Mouse (Mus musculus) C2C12 (cell line): ENCODE data around the gene Hdgfl2. TPM values are rescaled to one million over a fixed set of nuclear protein-coding genes. Genes with fewer than 3 reads are reported as not detected.
A peak's percentile ranks its signal among the peaks of the same experiment; 100 is the strongest.
"Not testable (repeated sequence)": the region's sequence is repeated elsewhere in the genome, so short reads cannot be mapped to it uniquely, and the experiment has no call there.

ENCODE experiments used
- H3K27me3 ChIP-seq: one replicate; pipeline ENCODE4 v1.6.1; 2011; ENCODE audit not compliant: control insufficient read depth, insufficient read depth, insufficient read length
- H3K36me3 ChIP-seq: one replicate; pipeline ENCODE4 v1.6.1; 2011; ENCODE audit not compliant: control insufficient read depth, insufficient read depth
- H3K4me3 ChIP-seq: one replicate; pipeline ENCODE4 v1.5.1; 2011; ENCODE audit warnings: mild to moderate bottlenecking, control low read depth; ENCODE audit not compliant: poor library complexity, insufficient read depth, severe bottlenecking
- H3K79me2 ChIP-seq: one replicate; pipeline ENCODE4 v1.6.1; 2011; ENCODE audit not compliant: control insufficient read depth, insufficient read depth
- H3K79me3 ChIP-seq: one replicate; pipeline ENCODE4 v1.6.1; 2011; ENCODE audit warnings: low read depth, control low read depth
- H3ac ChIP-seq: one replicate; pipeline ENCODE3; 2011; ENCODE audit warnings: low read depth; ENCODE audit not compliant: control insufficient read depth, insufficient read length
- CEBPB ChIP-seq: IDR thresholded peaks from one replicate; pipeline ENCODE4 v1.6.1; 2011; ENCODE audit warnings: low read depth, mild to moderate bottlenecking, control low read depth, moderate library complexity
- CTCF ChIP-seq: IDR thresholded peaks from one replicate; pipeline ENCODE4 v1.5.1; 2011; ENCODE audit not compliant: control insufficient read depth, insufficient read depth, insufficient read length
- FOSL1 ChIP-seq: IDR thresholded peaks from one replicate; pipeline ENCODE4 v1.8.0; 2011; ENCODE audit warnings: mild to moderate bottlenecking, low read length; ENCODE audit not compliant: poor library complexity, insufficient read depth, severe bottlenecking
- MAX ChIP-seq: IDR thresholded peaks from one replicate; pipeline ENCODE4 v1.6.1; 2011; ENCODE audit warnings: mild to moderate bottlenecking, control low read depth
- MYOD1 ChIP-seq: IDR thresholded peaks from one replicate; pipeline ENCODE4 v1.6.1; 2011; ENCODE audit warnings: low read depth; ENCODE audit not compliant: control insufficient read depth, insufficient read length
- MYOG ChIP-seq: IDR thresholded peaks from one replicate; pipeline ENCODE4 v1.6.1; 2011; ENCODE audit not compliant: control insufficient read depth, insufficient read length; ENCODE audit errors: extremely low read depth
- USF1 ChIP-seq: IDR thresholded peaks from one replicate; pipeline ENCODE4 v1.6.1; 2011; ENCODE audit warnings: low read depth, mild to moderate bottlenecking, control low read depth, moderate library complexity
- polyA plus RNA-seq: library from polyadenylated mRNA; unstranded; fragments of >200 nt; fragmentation: generic; extraction: Trizol; gene quantifications from one replicate; pipeline ENCODE4 v1.2.1, GENCODE M21; 2012; ENCODE audit warnings: missing spikeins

Gene Hdgfl2
- polyA plus RNA-seq, 1 experiment, result 64.5 TPM

DNA sequence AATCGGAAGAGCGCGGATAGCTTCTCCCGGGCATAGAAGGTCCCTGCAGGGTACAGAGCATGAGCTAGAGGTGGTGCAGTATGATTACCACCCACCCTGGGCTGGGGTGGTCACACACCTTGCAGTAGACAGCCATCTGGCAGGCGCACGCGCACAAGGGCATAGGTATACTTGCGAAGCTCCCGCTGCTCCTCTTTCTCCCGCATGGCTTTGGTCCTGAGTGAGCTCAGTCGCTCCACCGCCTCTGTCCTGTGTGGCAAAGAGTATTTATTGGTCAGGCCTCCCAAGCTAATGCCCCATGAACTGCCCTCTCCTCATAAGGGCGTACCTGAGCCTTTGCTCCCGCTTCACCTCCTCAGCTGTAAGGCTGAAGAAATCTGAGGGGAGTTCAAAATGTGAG, 10.4 kb upstream of the Hdgfl2 start:
- H3K79me2 ChIP-seq, result peaks cover 4% of the 10 kb centered on the region
- no peak for TF ChIP-seq MYOG
- TF ChIP-seq MYOD1, result no peak
- no peak for TF ChIP-seq CTCF
- TF ChIP-seq USF1, result no peak
- TF ChIP-seq FOSL1, result no peak
- no peak for TF ChIP-seq MAX
- TF ChIP-seq CEBPB, result no peak
- no peaks in the 10 kb centered on the region for H3K79me3 ChIP-seq
- peaks cover 56% of the 10 kb centered on the region for H3K36me3 ChIP-seq
- no peak overlapping the region for H3ac ChIP-seq
- no peak overlapping the region for H3K4me3 ChIP-seq
- H3K27me3 ChIP-seq, result no peaks in the 10 kb centered on the region

DNA sequence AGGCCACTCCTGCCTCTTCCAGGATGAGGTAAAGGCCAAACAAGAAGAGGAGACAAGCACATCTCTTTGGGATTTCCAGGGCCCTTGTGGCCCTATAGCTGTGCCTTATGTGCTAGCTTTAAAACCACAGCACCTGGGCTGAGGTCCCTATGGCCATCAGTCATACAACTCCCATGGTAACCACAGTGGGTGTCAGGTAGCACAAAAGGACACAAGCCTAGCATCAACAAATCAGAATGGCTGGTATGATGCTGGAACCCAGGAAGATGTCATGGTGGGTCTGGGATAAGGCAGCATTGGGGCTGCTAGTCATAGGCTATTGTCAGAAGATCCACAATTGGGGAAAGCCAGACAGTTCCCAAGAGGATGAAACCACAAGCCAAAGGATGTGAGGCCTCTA, 8.3 kb upstream of the Hdgfl2 start:
- TF ChIP-seq MYOG (no peak), MAX (no peak), USF1 (no peak), CTCF (no peak), CEBPB (no peak), MYOD1 (no peak), FOSL1 (no peak)
- H3K4me3 ChIP-seq, result no peak overlapping the region
- H3K36me3 ChIP-seq, result peaks cover 36% of the 10 kb centered on the region
- no peaks in the 10 kb centered on the region for H3K27me3 ChIP-seq
- H3K79me3 ChIP-seq, result no peaks in the 10 kb centered on the region
- H3ac ChIP-seq, result no peak overlapping the region
- H3K79me2 ChIP-seq, result peaks cover 6% of the 10 kb centered on the region

DNA sequence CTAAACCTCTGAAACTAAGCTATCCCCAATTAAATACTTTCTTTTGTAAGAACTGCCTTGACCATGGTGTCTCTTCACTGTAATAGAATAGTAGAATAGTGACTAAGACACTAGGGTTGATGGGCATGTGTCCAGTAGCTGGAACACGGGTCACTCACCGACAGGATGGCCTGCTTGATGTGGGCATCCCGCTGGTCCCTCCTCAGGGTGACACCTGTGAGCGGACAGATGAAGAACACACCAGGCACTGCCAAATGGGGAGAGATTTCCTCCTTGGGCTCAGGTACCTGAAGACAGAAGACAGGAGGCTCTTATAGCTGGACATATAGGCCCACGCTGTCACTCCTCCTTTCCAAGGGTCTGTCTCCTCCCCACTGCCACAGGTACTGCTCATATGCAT, 7.2 kb upstream of the Hdgfl2 start:
- TF ChIP-seq FOSL1 (no peak), MYOG (no peak), CEBPB (no peak), MAX (no peak), CTCF (no peak), USF1 (no peak), MYOD1 (no peak)
- peaks cover 27% of the 10 kb centered on the region for H3K36me3 ChIP-seq
- no peaks in the 10 kb centered on the region for H3K27me3 ChIP-seq
- H3K79me3 ChIP-seq, result no peaks in the 10 kb centered on the region
- H3ac ChIP-seq, result no peak overlapping the region
- peaks cover 6% of the 10 kb centered on the region for H3K79me2 ChIP-seq
- H3K4me3 ChIP-seq, result no peak overlapping the region

DNA sequence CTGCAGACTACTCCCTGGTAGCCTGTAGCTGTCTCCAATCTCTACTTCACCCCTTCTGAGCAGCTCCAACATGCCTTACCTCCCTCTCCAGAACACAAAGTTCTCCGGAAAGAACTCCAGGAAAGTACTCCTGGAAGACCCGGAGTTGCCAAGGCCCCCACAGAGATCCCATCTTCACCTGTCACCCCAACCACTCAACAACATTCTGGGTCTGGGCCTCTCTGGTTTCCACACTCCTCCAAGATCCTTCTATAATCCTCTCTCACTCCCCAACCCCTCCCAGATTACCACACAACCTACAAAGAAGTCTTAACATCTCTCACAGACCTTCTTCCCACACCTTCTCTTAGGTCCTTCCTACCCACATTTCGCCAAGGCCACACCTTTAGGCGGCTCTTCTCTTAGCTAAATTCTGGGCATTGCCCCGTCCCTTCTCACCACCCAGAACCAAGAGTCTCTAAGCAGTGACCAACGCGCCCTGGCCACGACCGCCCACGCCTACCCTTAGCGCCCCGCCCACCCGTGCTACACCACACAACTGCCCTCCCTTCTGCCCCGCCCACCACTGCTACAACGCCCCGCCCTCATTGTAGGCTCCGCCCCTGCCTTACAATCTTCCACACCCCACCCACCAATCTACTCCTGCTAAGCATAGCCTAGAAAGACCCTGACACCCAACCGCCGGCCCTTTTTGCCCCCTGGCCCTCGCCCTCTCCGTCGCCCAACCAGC, 5.2 kb upstream of the Hdgfl2 start:
- Histone ChIP-seq H3K4me3 (peak overlapping the region; percentile 79), H3K79me3 (no peaks in the 10 kb centered on the region), H3K27me3 (no peaks in the 10 kb centered on the region), H3ac (peak overlapping the region; percentile 51), H3K36me3 (peaks cover 7% of the 10 kb centered on the region), H3K79me2 (peaks cover 6% of the 10 kb centered on the region)
- TF ChIP-seq CTCF (no peak), MYOG (no peak), FOSL1 (no peak), USF1 (no peak), CEBPB (no peak), MAX (no peak), MYOD1 (no peak)

DNA sequence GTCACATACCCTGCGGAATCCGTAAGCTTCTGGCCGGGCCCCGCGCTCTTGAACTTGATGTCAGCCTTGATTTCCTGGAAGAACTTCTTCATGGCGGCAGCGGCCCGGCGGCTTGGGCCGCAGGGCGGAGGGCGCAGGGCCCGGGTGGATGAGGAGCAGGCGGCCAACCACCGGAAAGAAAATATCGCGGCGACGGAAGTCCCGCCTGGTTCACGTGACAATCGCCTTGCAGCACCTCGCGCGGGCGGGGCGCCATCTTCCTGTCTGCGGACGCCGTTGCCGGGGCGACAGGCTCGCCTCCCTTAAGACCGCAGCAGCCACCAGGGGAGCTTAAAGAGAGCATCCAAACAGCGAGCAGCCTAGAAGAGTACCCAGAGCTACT, 4.6 kb upstream of the Hdgfl2 start, which contains the start of gene Ubxn6:
Ubxn6 (minus strand) TSS at position 202 of the 382 bp plus-strand sequence.
- peaks cover under 1% of the 10 kb centered on the region for H3K36me3 ChIP-seq
- TF ChIP-seq MYOG (no peak), MYOD1 (no peak), MAX (peak; percentile 82), CTCF (no peak), FOSL1 (no peak), CEBPB (no peak), USF1 (peak; percentile 86)
- no peaks in the 10 kb centered on the region for H3K27me3 ChIP-seq
- H3K79me3 ChIP-seq, result no peaks in the 10 kb centered on the region
- peak within 1 kb of the TSS; percentile 79 for H3K4me3 ChIP-seq
- H3ac ChIP-seq, result peak within 1 kb of the TSS; percentile 51
- H3K79me2 ChIP-seq, result peaks cover 8% of the 10 kb centered on the region

DNA sequence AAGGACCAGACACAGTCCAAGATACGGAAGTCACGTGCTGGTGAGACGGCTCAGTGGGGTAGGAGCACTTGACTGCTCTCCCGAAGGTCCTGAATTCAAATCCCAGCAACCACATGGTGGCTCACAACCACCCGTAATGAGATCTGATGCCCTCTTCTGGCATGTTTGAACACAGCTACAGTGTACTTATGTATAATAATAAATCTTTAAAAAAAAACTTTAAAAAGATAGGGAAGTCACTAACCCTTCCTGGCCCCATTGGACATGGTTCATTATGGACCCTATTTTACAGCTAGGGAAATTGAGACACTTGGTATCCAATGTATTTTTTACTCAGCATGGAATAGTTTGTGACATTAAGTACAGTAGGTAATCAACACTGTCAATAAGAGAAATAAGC, 1.9 kb upstream of the Hdgfl2 start:
- Histone ChIP-seq H3K79me2 (peaks cover 35% of the 10 kb centered on the region), H3K27me3 (no peaks in the 10 kb centered on the region), H3K79me3 (peaks cover 23% of the 10 kb centered on the region), H3ac (no peak overlapping the region), H3K36me3 (peaks cover 8% of the 10 kb centered on the region), H3K4me3 (no peak overlapping the region)
- TF ChIP-seq MYOD1, result no peak
- no peak for TF ChIP-seq MAX
- no peak for TF ChIP-seq FOSL1
- TF ChIP-seq MYOG, result no peak
- TF ChIP-seq CTCF, result no peak
- TF ChIP-seq CEBPB, result no peak
- no peak for TF ChIP-seq USF1

DNA sequence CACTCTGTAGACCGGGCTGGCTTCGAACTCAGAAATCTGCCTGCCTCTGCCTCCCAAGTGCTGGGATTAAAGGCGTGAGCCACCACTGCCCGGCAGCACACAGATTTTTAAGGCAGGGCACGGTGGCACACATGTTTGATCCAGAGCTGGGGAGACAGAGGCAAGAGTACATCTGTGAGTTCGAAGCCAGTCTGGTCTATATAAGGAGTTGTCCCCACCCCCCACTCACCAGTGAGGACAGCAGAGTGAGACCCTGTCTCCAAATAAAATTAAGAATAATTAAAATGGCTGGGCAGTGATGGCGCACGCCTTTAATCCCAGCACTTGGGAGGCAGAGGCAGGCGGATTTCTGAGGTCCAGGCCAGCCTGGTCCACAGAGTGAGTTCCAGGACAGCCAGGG, 1.1 kb upstream of the Hdgfl2 start:
- Histone ChIP-seq H3K79me3 (peaks cover 27% of the 10 kb centered on the region), H3K4me3 (peak overlapping the region; percentile 11), H3K36me3 (peaks cover 16% of the 10 kb centered on the region), H3K79me2 (peaks cover 44% of the 10 kb centered on the region)
- not testable (repeated sequence) for H3ac ChIP-seq, H3K27me3 ChIP-seq
